Mouse (Mus musculus): ENCODE measurements around the gene Olfr105-ps. TPM values are rescaled to one million over a fixed set of nuclear protein-coding genes. Genes with fewer than 3 reads are reported as not detected.

Gene Olfr105-ps
- polyA plus RNA-seq (2016; fragmentation: Nextera tagmentation; extraction: Ambion mirVana): not detected in 2 replicates

GRCm38 (mm10) chr17:37378733-37379132, at the start of gene Olfr105-ps:
Gene Olfr105-ps (plus strand): TSS chr17:37379033.
- H3K9me3 ChIP-seq: no peaks in the 10 kb centered on the region
- H3K4me3 ChIP-seq: no peak within 1 kb of the TSS
- no peaks in the 10 kb centered on the region for H3K4me1 ChIP-seq
- H3K27me3 ChIP-seq (replicated peaks; ENCODE audit: low read depth, poor library complexity, severe bottlenecking): no peaks in the 10 kb centered on the region
- H3K36me3 ChIP-seq (replicated peaks): no peaks in the 10 kb centered on the region
- no peak for DNase-seq (ENCODE audit: low spot score)
- no peak within 1 kb of the TSS for H3K27ac ChIP-seq (replicated peaks)

- H3K9me3 ChIP-seq: no peaks in the 10 kb centered on the region
- no peaks in the 10 kb centered on the region for H3K4me1 ChIP-seq
- no peaks in the 10 kb centered on the region for H3K27me3 ChIP-seq (replicated peaks; ENCODE audit: low read depth, poor library complexity, severe bottlenecking)
- no peak for DNase-seq (ENCODE audit: low spot score)
- H3K27ac ChIP-seq (replicated peaks): no peak within 1 kb of the TSS
- H3K36me3 ChIP-seq (replicated peaks): no peaks in the 10 kb centered on the region
- WGBS: 87% methylated on average over 2 of the region's 2 CpGs
- H3K4me3 ChIP-seq: no peak within 1 kb of the TSS
These were observed 39.2 kb upstream of the Olfr105-ps start, which contains the start of gene Olfr103 for GRCm38 (mm10) chr17:37339598-37339997. Gene Olfr103 (minus strand): TSS chr17:37339698.

GRCm38 (mm10) chr17:37359282-37359681, 19.6 kb upstream of the Olfr105-ps start, which contains the start of gene Olfr104-ps:
Gene Olfr104-ps (plus strand): TSS chr17:37359582.
- no peaks in the 10 kb centered on the region for H3K4me1 ChIP-seq
- H3K36me3 ChIP-seq (replicated peaks): no peaks in the 10 kb centered on the region
- no peaks in the 10 kb centered on the region for H3K27me3 ChIP-seq (replicated peaks; ENCODE audit: low read depth, poor library complexity, severe bottlenecking)
- DNase-seq (ENCODE audit: low spot score): no peak
- no peak within 1 kb of the TSS for H3K4me3 ChIP-seq
- H3K9me3 ChIP-seq: no peaks in the 10 kb centered on the region
- H3K27ac ChIP-seq (replicated peaks): no peak within 1 kb of the TSS

GRCm38 (mm10) chr17:37390093-37390492, 11.3 kb downstream of the Olfr105-ps start, which contains the start of gene Olfr106-ps:
Gene Olfr106-ps (plus strand): TSS chr17:37390393.
- Histone ChIP-seq H3K9me3 (0 out of 2 replicates have a peak, but pooled peaks cover 3% of the 10 kb centered on the region), H3K27me3 (replicated peaks; ENCODE audit: low read depth, poor library complexity, severe bottlenecking) (no peaks in the 10 kb centered on the region), H3K36me3 (replicated peaks) (no peaks in the 10 kb centered on the region), H3K4me3 (no peak within 1 kb of the TSS), H3K27ac (replicated peaks) (no peak within 1 kb of the TSS), H3K4me1 (no peaks in the 10 kb centered on the region)
- DNase-seq (ENCODE audit: low spot score): no peak
- WGBS: 75% methylated on average over 1 of the region's 1 CpGs

- Histone ChIP-seq H3K27me3 (replicated peaks; ENCODE audit: low read depth, poor library complexity, severe bottlenecking) (no peaks in the 10 kb centered on the region), H3K27ac (replicated peaks) (no peak within 1 kb of the TSS), H3K9me3 (no peaks in the 10 kb centered on the region), H3K36me3 (replicated peaks) (no peaks in the 10 kb centered on the region), H3K4me3 (no peak within 1 kb of the TSS), H3K4me1 (no peaks in the 10 kb centered on the region)
- 83% methylated on average over 3 of the region's 3 CpGs for WGBS
- DNase-seq (ENCODE audit: low spot score): no peak
These were observed 20.1 kb downstream of the Olfr105-ps start, which contains the start of gene Olfr107 for GRCm38 (mm10) chr17:37398926-37399325. Gene Olfr107 (plus strand): TSS chr17:37399226.

GRCm38 (mm10) chr17:37413380-37413779, 34.5 kb downstream of the Olfr105-ps start:
- Histone ChIP-seq H3K9me3 (peaks cover 9% of the 10 kb centered on the region; the same call in 1 of the 2 replicates), H3K36me3 (replicated peaks) (no peaks in the 10 kb centered on the region), H3K27me3 (replicated peaks; ENCODE audit: low read depth, poor library complexity, severe bottlenecking) (no peaks in the 10 kb centered on the region), H3K4me3 (no peak overlapping the region), H3K27ac (replicated peaks) (no peak overlapping the region), H3K4me1 (no peaks in the 10 kb centered on the region)
- DNase-seq (ENCODE audit: low spot score): no peak

Other genes with a start within 250 kb of the Olfr105-ps start
- gene Olfr93, start 217.5 kb upstream of the Olfr105-ps start, polyA plus RNA-seq (2016; fragmentation: Nextera tagmentation; extraction: Ambion mirVana): not detected in 2 replicates
- not detected in 2 replicates for gene Ubd, start 185.1 kb upstream of the Olfr105-ps start, polyA plus RNA-seq (2016; fragmentation: Nextera tagmentation; extraction: Ambion mirVana)
- gene Olfr94, start 178.0 kb upstream of the Olfr105-ps start, polyA plus RNA-seq (2016; fragmentation: Nextera tagmentation; extraction: Ambion mirVana): not detected in 2 replicates
- gene Olfr95, start 165.9 kb upstream of the Olfr105-ps start, polyA plus RNA-seq (2016; fragmentation: Nextera tagmentation; extraction: Ambion mirVana): not detected in 2 replicates
- gene Olfr96, start 158.9 kb upstream of the Olfr105-ps start, polyA plus RNA-seq (2016; fragmentation: Nextera tagmentation; extraction: Ambion mirVana): not detected in 2 replicates
- gene Olfr97, start 141.7 kb upstream of the Olfr105-ps start, polyA plus RNA-seq (2016; fragmentation: Nextera tagmentation; extraction: Ambion mirVana): not detected in 2 replicates
- gene Olfr98, start 115.3 kb upstream of the Olfr105-ps start, polyA plus RNA-seq (2016; fragmentation: Nextera tagmentation; extraction: Ambion mirVana): not detected in 2 replicates
- gene H2-M3, start 108.8 kb upstream of the Olfr105-ps start, polyA plus RNA-seq (2016; fragmentation: Nextera tagmentation; extraction: Ambion mirVana): 1.7 and 1.8 TPM in 2 replicates
- gene Olfr99, start 95.6 kb upstream of the Olfr105-ps start, polyA plus RNA-seq (2016; fragmentation: Nextera tagmentation; extraction: Ambion mirVana): not detected in 2 replicates
- not detected in 2 replicates for gene Olfr101, start 74.7 kb upstream of the Olfr105-ps start, polyA plus RNA-seq (2016; fragmentation: Nextera tagmentation; extraction: Ambion mirVana)
- not detected in 2 replicates for gene Olfr102, start 62.0 kb upstream of the Olfr105-ps start, polyA plus RNA-seq (2016; fragmentation: Nextera tagmentation; extraction: Ambion mirVana)
- gene Olfr103, start 39.3 kb upstream of the Olfr105-ps start, polyA plus RNA-seq (2016; fragmentation: Nextera tagmentation; extraction: Ambion mirVana): not detected in 2 replicates
- not detected in 2 replicates for gene Olfr104-ps, start 19.5 kb upstream of the Olfr105-ps start, polyA plus RNA-seq (2016; fragmentation: Nextera tagmentation; extraction: Ambion mirVana)
- gene Olfr106-ps, start 11.4 kb downstream of the Olfr105-ps start, polyA plus RNA-seq (2016; fragmentation: Nextera tagmentation; extraction: Ambion mirVana): not detected in 2 replicates
- gene Olfr107, start 20.2 kb downstream of the Olfr105-ps start, polyA plus RNA-seq (2016; fragmentation: Nextera tagmentation; extraction: Ambion mirVana): not detected in 2 replicates
- not detected in 2 replicates for gene Olfr108, start 66.4 kb downstream of the Olfr105-ps start, polyA plus RNA-seq (2016; fragmentation: Nextera tagmentation; extraction: Ambion mirVana)
- not detected in 2 replicates for gene Olfr109, start 79.9 kb downstream of the Olfr105-ps start, polyA plus RNA-seq (2016; fragmentation: Nextera tagmentation; extraction: Ambion mirVana)
- not detected in 2 replicates for gene H2-M2, start 104.5 kb downstream of the Olfr105-ps start, polyA plus RNA-seq (2016; fragmentation: Nextera tagmentation; extraction: Ambion mirVana)
- gene Olfr110, start 113.4 kb downstream of the Olfr105-ps start, polyA plus RNA-seq (2016; fragmentation: Nextera tagmentation; extraction: Ambion mirVana): not detected in 2 replicates
- not detected in 2 replicates for gene Olfr111, start 129.0 kb downstream of the Olfr105-ps start, polyA plus RNA-seq (2016; fragmentation: Nextera tagmentation; extraction: Ambion mirVana)
- gene Olfr112, start 190.4 kb downstream of the Olfr105-ps start, polyA plus RNA-seq (2016; fragmentation: Nextera tagmentation; extraction: Ambion mirVana): not detected in 2 replicates
- gene Olfr113, start 198.6 kb downstream of the Olfr105-ps start, polyA plus RNA-seq (2016; fragmentation: Nextera tagmentation; extraction: Ambion mirVana): not detected in 2 replicates
- gene Olfr114, start 213.7 kb downstream of the Olfr105-ps start, polyA plus RNA-seq (2016; fragmentation: Nextera tagmentation; extraction: Ambion mirVana): not detected in 2 replicates
- not detected in 2 replicates for gene Olfr115, start 248.1 kb downstream of the Olfr105-ps start, polyA plus RNA-seq (2016; fragmentation: Nextera tagmentation; extraction: Ambion mirVana)
- not detected in 2 replicates for gene Olfr116, start 248.2 kb downstream of the Olfr105-ps start, polyA plus RNA-seq (2016; fragmentation: Nextera tagmentation; extraction: Ambion mirVana)